Mouse (Mus musculus) megakaryocyte progenitor cell, adult 5-6 weeks (primary cell): ENCODE data around the gene Pds5b. TPM values are rescaled to one million over a fixed set of nuclear protein-coding genes. Genes with fewer than 3 reads are reported as not detected.
"Not testable (repeated sequence)": the region's sequence is repeated elsewhere in the genome, so short reads cannot be mapped to it uniquely, and the experiment has no call there.

Source experiments
- ATAC-seq: replicated peaks from 2 replicates; pipeline ENCODE4 v1.8.0; 2016; ENCODE audit warnings: mild to moderate bottlenecking, moderate TSS enrichment, inconsistent platforms; ENCODE audit not compliant: poor library complexity
- total RNA-seq, 2 experiments: library from RNA; stranded (forward) in 1 of 2; stranded (reverse) in 1 of 2; fragments of 157-497, 149-512 nt in 1 of 2; fragments of 200-1000 nt in 1 of 2; gene quantifications; 2 replicates each; pipeline versions ENCODE4 v1.2.3 to v1.2.4; 2015 to 2017

Pds5b gene
- total RNA-seq, 2 experiments from 2014 or later: 32.8 to 78.8 TPM

DNA sequence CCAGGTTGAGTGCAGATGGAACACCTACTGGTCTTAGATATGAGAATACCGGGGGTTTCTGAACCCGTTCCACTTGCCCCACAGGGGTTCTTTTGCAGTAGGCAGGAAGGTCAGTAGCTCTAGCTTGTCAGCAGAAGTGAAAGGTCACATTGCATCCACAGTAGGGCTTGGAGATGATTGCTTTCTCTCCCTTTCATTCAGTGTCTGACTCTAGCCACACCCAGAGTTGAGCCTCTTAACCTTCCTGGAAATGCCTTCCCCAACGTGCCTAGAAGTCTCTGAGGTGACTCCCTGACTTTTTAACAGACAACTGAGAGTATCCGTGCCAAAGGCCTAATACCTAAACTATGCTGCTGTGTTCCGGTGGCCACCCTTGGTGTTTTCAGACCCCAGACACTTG is 146.0 kb downstream of the Pds5b start:
- ATAC-seq: no peak

DNA sequence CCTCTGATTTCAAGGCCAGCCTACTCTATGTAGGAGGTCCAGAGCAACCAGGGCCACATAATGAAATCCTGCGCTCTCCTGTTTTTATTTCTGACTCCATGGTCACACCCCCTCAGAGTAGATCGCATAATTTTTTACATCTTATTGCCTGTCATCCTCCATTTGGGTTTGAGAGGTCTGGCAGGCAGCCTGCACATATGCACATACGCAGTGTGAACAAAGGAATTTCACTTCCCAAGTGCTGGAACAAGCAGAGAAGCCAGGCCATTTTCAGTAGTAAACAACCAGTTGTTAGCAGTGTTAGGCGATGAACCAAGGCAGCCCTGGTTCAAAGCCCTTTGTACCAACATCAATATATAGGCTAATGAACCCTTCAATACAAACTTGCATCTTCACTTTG is 147.6 kb downstream of the Pds5b start:
- ATAC-seq: no peak

DNA sequence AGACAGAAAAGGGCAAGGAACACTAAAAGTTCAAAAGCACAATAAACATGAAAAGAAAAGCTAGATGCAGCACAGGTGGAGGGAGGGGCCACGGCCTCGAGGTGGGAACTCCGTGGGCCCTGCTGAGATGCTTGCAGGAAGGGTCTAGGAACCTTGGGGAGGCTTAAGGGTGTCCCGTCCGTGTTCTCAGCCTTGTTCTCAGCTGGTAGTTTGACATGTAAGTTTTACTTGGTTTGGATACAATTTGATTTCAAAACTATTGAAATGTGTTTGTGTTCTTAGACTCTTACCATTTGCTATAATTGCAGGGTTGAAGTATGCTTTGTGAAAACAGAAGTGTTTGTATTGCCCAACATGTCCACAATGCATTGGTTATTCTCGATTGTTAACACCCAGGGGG is 149.2 kb downstream of the Pds5b start:
- ATAC-seq: no peak

DNA sequence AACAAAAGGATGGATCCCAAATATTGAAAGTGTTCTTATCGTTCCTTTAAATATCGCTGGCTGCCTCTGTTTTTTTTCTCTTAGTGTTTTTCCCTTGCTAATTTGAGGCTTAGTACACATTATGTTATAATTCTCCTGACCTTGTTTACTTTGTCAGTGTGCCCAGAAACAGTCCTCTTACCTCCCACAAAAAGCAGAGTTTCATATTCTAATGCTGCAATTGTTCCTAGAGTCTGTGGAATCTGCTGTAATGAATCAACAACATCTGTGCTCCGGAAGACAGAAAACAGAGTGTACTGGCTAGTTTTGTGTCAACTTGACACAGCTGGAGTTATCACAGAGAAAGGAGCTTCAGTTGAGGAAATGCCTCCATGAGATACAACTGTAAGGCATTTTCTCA is 149.8 kb downstream of the Pds5b start:
- ATAC-seq: no peak

DNA sequence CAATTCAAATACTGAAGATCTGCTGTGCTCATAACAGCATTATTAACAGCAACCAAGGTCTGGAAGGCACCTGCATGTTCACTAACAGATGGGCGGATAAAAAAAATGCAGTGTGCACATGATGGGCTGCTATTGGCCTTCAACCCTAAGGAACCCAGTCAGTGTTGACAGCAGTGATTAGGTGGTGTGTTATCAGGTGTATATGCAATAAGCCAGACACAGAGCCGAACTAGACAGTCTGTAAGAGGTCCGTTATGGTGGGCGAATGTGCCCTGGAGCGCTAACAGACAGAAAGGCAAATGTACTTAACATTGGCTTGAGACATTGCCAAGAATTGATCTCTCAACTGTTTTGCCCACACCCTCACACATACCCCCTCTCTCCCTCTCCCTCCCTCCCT is 156.0 kb downstream of the Pds5b start:
- ATAC-seq: no peak

DNA sequence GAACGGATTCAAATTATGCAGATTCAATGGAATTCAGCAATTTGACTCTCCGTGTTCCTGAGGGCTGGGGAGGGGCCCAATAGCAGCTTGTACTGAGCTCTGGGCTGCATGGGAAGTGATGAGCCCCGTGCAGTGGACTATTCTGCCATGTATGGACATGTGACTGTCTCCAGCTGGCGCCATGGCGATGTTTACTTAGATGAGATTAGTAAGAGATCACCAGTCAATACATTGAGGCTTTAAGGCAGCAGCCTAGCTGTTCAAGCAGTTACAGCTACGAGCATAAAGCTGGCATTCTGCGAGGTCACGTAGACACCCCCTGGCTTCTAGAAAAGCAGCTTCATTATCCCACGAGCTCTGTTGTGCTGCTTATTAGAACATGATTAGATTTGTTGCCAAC is 157.2 kb downstream of the Pds5b start:
- ATAC-seq: no peak

GRCm38 (mm10) chr5:150836782-150837181 is 163.2 kb downstream of the Pds5b start:
- ATAC-seq: peak; percentile 21

DNA sequence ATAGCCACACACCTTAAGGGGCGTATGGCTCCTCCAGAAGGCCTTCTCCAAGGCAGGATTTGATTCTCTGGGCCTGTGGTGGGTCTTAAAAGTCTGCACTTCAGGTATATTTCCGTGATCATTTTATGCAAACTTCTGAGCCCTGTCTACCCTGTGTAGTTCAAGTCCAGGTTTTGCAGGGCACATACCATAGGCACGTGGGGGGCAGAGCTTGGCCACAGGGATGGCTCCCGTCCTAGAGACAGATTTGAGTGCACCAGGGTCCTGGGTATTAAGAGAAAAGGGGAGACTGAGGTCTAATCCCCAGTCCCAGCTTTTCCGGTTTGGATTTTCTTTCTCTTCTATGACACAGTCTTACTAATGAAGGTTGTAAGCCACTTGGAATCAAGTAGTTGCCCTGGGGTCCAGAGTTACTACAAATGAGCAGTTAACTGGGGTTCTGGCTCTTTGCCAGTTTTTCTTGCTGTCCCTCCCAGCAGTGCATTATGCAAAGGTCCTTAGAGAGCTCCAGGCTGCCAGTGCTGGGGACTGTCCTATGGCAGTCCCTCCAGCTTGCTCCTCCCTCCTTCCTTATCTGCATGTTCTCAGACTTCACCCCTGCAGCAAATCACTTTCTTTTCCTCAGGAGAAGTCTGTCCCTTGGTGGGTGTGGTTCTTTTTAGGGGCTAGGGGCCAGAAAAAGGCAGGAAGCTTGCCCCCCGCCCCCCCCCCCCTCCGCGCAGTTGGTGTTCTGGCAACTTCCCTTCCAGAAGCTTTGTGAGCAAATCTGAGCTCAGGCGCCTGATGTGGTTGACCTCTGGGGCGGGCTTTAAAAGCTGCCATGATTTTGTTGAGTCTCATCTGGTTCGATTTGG is 166.4 kb downstream of the Pds5b start:
- peak; percentile 88 for ATAC-seq

- peak; percentile 43 for ATAC-seq
Measured at GRCm38 (mm10) chr5:150840596-150840995, 167.1 kb downstream of the Pds5b start.

- peak; percentile 42; the same call in 1 of the 2 replicates for ATAC-seq
Measured at GRCm38 (mm10) chr5:150845961-150846360, 172.4 kb downstream of the Pds5b start.

GRCm38 (mm10) chr5:150850821-150851220 is 177.3 kb downstream of the Pds5b start:
- no peak for ATAC-seq

DNA sequence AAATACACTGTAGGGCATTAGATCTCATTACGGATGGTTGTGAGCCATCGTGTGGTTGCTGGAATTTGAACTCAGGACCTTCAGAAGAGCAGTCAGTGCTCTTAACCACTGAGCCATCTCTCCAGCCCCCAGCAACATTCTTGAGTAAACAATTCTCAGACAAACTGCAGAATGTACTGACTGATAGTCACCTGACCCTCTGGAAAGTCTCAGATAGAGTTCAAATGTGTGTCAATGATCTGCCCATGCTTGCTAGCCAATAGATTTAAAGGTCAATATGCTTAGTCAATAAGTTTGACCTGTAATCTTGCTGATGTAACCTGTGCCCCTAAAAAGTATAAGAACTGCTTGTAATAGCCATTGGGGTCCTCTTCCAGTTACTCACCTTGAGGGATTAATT is 178.6 kb downstream of the Pds5b start:
- not testable (repeated sequence) for ATAC-seq

- no peak for ATAC-seq
Measured at GRCm38 (mm10) chr5:150854506-150854905, 181.0 kb downstream of the Pds5b start.

GRCm38 (mm10) chr5:150859642-150860194 is 186.2 kb downstream of the Pds5b start:
- ATAC-seq: no peak

Other genes starting within 250 kb of the Pds5b start
- not detected in 2 replicates for gene Zar1l, start 155.6 kb upstream of the Pds5b start, total RNA-seq (2015)
- not detected in 2 replicates for gene Zar1l, start 155.6 kb upstream of the Pds5b start, total RNA-seq (2017)
- 36.1 and 52.9 TPM in 2 replicates for gene Brca2, start 151.1 kb upstream of the Pds5b start, total RNA-seq (2015)
- gene Brca2, start 151.1 kb upstream of the Pds5b start, total RNA-seq (2017): 37.4 and 45.7 TPM in 2 replicates
- gene N4bp2l1, start 76.6 kb upstream of the Pds5b start, total RNA-seq (2015): 22.3 and 28.9 TPM in 2 replicates
- 27.4 and 27.6 TPM in 2 replicates for gene N4bp2l1, start 76.6 kb upstream of the Pds5b start, total RNA-seq (2017)
- 79.2 and 89.9 TPM in 2 replicates for gene N4bp2l2, start 7.6 kb upstream of the Pds5b start, total RNA-seq (2015)
- 78.3 and 107 TPM in 2 replicates for gene N4bp2l2, start 7.6 kb upstream of the Pds5b start, total RNA-seq (2017)